ENCODE assay signal across 26 mouse cellular contexts in the genomic region with DNA sequence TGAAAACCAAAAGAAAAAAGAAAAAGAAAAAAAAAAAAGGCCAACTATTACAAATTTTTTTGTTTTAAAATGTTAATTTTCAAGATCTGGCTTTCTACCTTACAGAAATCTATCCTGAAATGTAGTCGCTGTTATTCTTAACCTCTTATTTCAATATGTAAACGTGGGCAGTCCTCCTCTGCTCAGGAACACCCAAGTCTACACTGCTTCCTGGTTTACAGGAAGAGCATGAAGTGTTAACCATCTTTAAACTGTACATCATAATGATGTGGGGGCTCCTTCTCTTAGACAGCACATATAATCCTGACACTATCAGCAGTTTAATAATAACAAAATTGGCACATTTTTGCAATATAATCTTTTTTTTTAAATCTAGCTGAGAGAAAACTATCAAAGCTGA. TPM values are rescaled to one million over a fixed set of nuclear protein-coding genes. Genes with fewer than 3 reads are reported as not detected.
DNase-seq lines count a peak whose midpoint lies in the region; ATAC-seq and TF ChIP-seq lines count a peak whose summit lies in the region.
"Had no signal": no experiment of that assay in that cellular context is flagged by ENCODE, and none has a peak within 500 bp of the region (broad histone marks: within the 10 kb centered on the region; RNA-seq: fewer than 3 reads in every experiment).

No protein-coding gene starts in this region.

- TF ChIP-seq CTCF in E14TG2a.4 (conservative IDR thresholded peaks at IDR 0.05; ENCODE audit: low read length), result no peak

- peak; percentile 40 for DNase-seq in 416B (ENCODE audit: low read depth)
- DNase-seq in CD4-positive, CD25-positive, alpha-beta regulatory T cell, adult 2 months (ENCODE audit: low read depth, low spot score), result peak; percentile 58
- DNase-seq in right cerebral cortex, postnatal 10 days (ENCODE audit: low spot score in 2 of 2), result no peak
- no peak for DNase-seq in kidney, postnatal 25 days
- DNase-seq: adrenal gland, adult 2 months; adrenal gland, postnatal 14 days; cerebellum, adult 11 months; cerebellum, adult 2 months; cerebellum, adult 9-11 months; cerebellum, postnatal 36 days; embryo, embryonic 11 days; gastrocnemius, postnatal 25 days; heart, adult 2 months had no signal

- H3K79me2 ChIP-seq in macrophage (ENCODE audit: inconsistent target), result peaks cover 86% of the 10 kb centered on the region

- no peak for ATAC-seq in activated CD4-positive, CD25-positive, alpha-beta regulatory T cell, adult 4 months
- ATAC-seq: forebrain, embryonic 15.5 days; intestine, embryonic 16.5 days; Patski had no signal

- H3K36me3 ChIP-seq in E14TG2a.4 (ENCODE audit: insufficient read depth, low read length), result no peaks in the 10 kb centered on the region
- H3K36me3 ChIP-seq in macrophage (ENCODE audit: inconsistent target), result no peaks in the 10 kb centered on the region
- H3K36me3 ChIP-seq: forebrain, embryonic 12.5 days; forebrain, embryonic 15.5 days; hindbrain, embryonic 12.5 days; hindbrain, embryonic 15.5 days had no signal

- 0 out of 2 replicates have a peak overlapping the region, but pooled peaks have one; percentile 55 for H3K27ac ChIP-seq in macrophage
- H3K27ac ChIP-seq: embryonic facial prominence, embryonic 10.5 days; embryonic facial prominence, embryonic 13.5 days; forebrain, embryonic 12.5 days; forebrain, embryonic 15.5 days; hindbrain, embryonic 12.5 days; hindbrain, embryonic 15.5 days had no signal

- 35% methylated on average over 2 of the region's 2 CpGs for WGBS in macrophage (ENCODE audit: missing documents)

- H3K4me3 ChIP-seq in E14TG2a.4 (replicated peaks; ENCODE audit: low read length) (0 out of 2 replicates have a peak overlapping the region, but pooled peaks have one; percentile 24), macrophage (ENCODE audit: inconsistent target) (no peak overlapping the region)
- H3K4me3 ChIP-seq: embryonic facial prominence, embryonic 10.5 days; embryonic facial prominence, embryonic 13.5 days; erythroblast, embryonic 14.5 days; forebrain, embryonic 12.5 days; forebrain, embryonic 15.5 days; heart, adult 2 months; hindbrain, embryonic 12.5 days; hindbrain, embryonic 15.5 days had no signal

- H3K27me3 ChIP-seq in E14TG2a.4 (ENCODE audit: insufficient read depth, low read length), result no peaks in the 10 kb centered on the region
- H3K27me3 ChIP-seq: embryonic facial prominence, embryonic 13.5 days; forebrain, embryonic 12.5 days; forebrain, embryonic 15.5 days; hindbrain, embryonic 12.5 days; hindbrain, embryonic 15.5 days; Patski had no signal

- peaks cover 89% of the 10 kb centered on the region for H3K4me1 ChIP-seq in E14TG2a.4 (replicated peaks; ENCODE audit: low read depth, low read length)

- no peaks in the 10 kb centered on the region for H3K9me3 ChIP-seq in E14TG2a.4 (ENCODE audit: low read length)
- H3K9me3 ChIP-seq: embryonic facial prominence, embryonic 10.5 days; embryonic facial prominence, embryonic 13.5 days; forebrain, embryonic 12.5 days; forebrain, embryonic 15.5 days; G1E; hindbrain, embryonic 12.5 days; hindbrain, embryonic 15.5 days had no signal

RNA-seq across cellular contexts. Expression of gene Zdhhc20, which starts 4.0 kb away (rescaled TPM):
- 100 to 1,000 TPM in 13 of 26 experiments, 10 to 100 TPM in 13; 67.0 to 185 (median 97.9) TPM for total RNA-seq in macrophage (2018; cell fraction: chromatin; rRNA removed)
- 10 to 100 TPM; 29.4 to 83.0 (median 50.6) TPM for total RNA-seq in macrophage (2018; cell fraction: cytosol; rRNA removed)
- 100 to 1,000 TPM in 13 of 26 experiments, 10 to 100 TPM in 13; 56.0 to 222 (median 100) TPM for total RNA-seq in macrophage (2018; cell fraction: nucleus; rRNA removed)
- 45.6 to 74.7 TPM (median 57.4 TPM) in 3 replicates for polyA plus RNA-seq in macrophage (2018)
- 100 to 1,000 TPM; 212 to 237 TPM for polyA plus RNA-seq in activated CD4-positive, CD25-positive, alpha-beta regulatory T cell, adult 4 months (2017; shearing (Covaris generic))
- polyA plus RNA-seq: erythroblast, embryonic 14.5 days had no signal

RNA-seq across cellular contexts. Expression of gene Mrpl57, which starts 60.0 kb away (rescaled TPM):
- total RNA-seq in macrophage (2018; cell fraction: chromatin; rRNA removed), result 10 to 100 TPM in 2 of 26 experiments, 1 to 10 TPM in 21, under 1 TPM in 3; 0.62 to 14.3 (median 3.4) TPM
- total RNA-seq in macrophage (2018; cell fraction: cytosol; rRNA removed), result 10 to 100 TPM; 36.1 to 84.9 (median 58.6) TPM
- 10 to 100 TPM in 16 of 26 experiments, 1 to 10 TPM in 10; 3.3 to 45.6 (median 12.2) TPM for total RNA-seq in macrophage (2018; cell fraction: nucleus; rRNA removed)
- 21.8 to 55.2 TPM (median 27.0 TPM) in 3 replicates for polyA plus RNA-seq in macrophage (2018)
- 100 to 1,000 TPM; 116 to 117 TPM for polyA plus RNA-seq in activated CD4-positive, CD25-positive, alpha-beta regulatory T cell, adult 4 months (2017; shearing (Covaris generic))

Comparison
In these comparisons a context has a peak if more than half of its experiments do, and no peak if none do; other contexts are left out.
1. DNase-seq: peak in 416B (single experiment) and CD4-positive, CD25-positive, alpha-beta regulatory T cell, adult 2 months (single experiment); none in right cerebral cortex, postnatal 10 days (0 of 2) and kidney, postnatal 25 days (0 of 2).